ENCODE assay signal across 8 mouse cellular contexts in genomic region chr15:84168170-84169161, GRCm38 (mm10). TPM values are rescaled to one million over a fixed set of nuclear protein-coding genes. Genes with fewer than 3 reads are reported as not detected.
DNase-seq lines count a peak whose midpoint lies in the region; ATAC-seq and TF ChIP-seq lines count a peak whose summit lies in the region.

No protein-coding gene starts in this region.

- no peak for DNase-seq in testis, postnatal 10 days (ENCODE audit: low spot score)
- peak; percentile 75 to 82 for DNase-seq in cerebellum, postnatal 25 days
- DNase-seq in gastrocnemius, postnatal 14 days, result peak; percentile 36
- no peak for DNase-seq in liver, embryonic 13.5 days
- DNase-seq in spleen, postnatal 4 days (ENCODE audit: low spot score in 2 of 2), result no peak

- H3K4me1 ChIP-seq in testis, adult 2 months (ENCODE audit: control insufficient read depth, insufficient read depth, low read length), result peaks cover 10% of the 10 kb centered on the region
- no peaks in the 10 kb centered on the region; the same call in 1 of the 2 replicates for H3K4me1 ChIP-seq in intestine, postnatal 0 days (replicated peaks; ENCODE audit: control insufficient read depth, insufficient read depth, low read length)
- peaks cover 13% of the 10 kb centered on the region for H3K4me1 ChIP-seq in liver, embryonic 13.5 days (replicated peaks)
- H3K4me1 ChIP-seq in olfactory bulb, adult 2 months (ENCODE audit: control insufficient read depth, insufficient read depth, low read length), result peaks cover 11% of the 10 kb centered on the region

- intact Hi-C loops in gastrocnemius, postnatal 14 days (cut with DNase I; ENCODE audit: low total_unique reads), result no loop called here

- no peak overlapping the region for H3K27ac ChIP-seq in testis, adult 2 months (ENCODE audit: control insufficient read depth, insufficient read depth, low read depth, low read length)
- H3K27ac ChIP-seq in intestine, postnatal 0 days (ENCODE audit: low read depth, low read length), result no peak overlapping the region
- peak overlapping the region; percentile 69 for H3K27ac ChIP-seq in liver, embryonic 13.5 days
- H3K27ac ChIP-seq in olfactory bulb, adult 2 months (ENCODE audit: insufficient read depth, low read depth, low read length), result peak overlapping the region; percentile 64; the same call in 1 of the 2 replicates

- no peaks in the 10 kb centered on the region for H3K9me3 ChIP-seq in intestine, postnatal 0 days (ENCODE audit: control insufficient read depth)
- H3K9me3 ChIP-seq in liver, embryonic 13.5 days (replicated peaks), result no peaks in the 10 kb centered on the region

- no peak for TF ChIP-seq CTCF in testis, adult 2 months (IDR thresholded peaks at IDR 0.05; ENCODE audit: control insufficient read depth, insufficient read depth, insufficient replicate concordance, low read depth, low read length)
- TF ChIP-seq CTCF in intestine, postnatal 0 days (IDR thresholded peaks at IDR 0.05; ENCODE audit: low read depth), result no peak
- no peak for TF ChIP-seq CTCF in olfactory bulb, adult 2 months (IDR thresholded peaks at IDR 0.05; ENCODE audit: insufficient read depth, low read depth, low read length)

- WGBS in intestine, postnatal 0 days, result 2% methylated on average over 28 of the region's 28 CpGs
- WGBS in liver, embryonic 13.5 days (ENCODE audit: insufficient replicate concordance), result 5% methylated on average over 28 of the region's 28 CpGs
- 3% methylated on average over 28 of the region's 28 CpGs for WGBS in olfactory bulb, adult 2 months

- H3K36me3 ChIP-seq in testis, adult 2 months (ENCODE audit: control insufficient read depth, insufficient read depth, low read length), result no peaks in the 10 kb centered on the region
- H3K36me3 ChIP-seq in intestine, postnatal 0 days (ENCODE audit: control insufficient read depth, insufficient read depth), result no peaks in the 10 kb centered on the region
- 0 out of 2 replicates have a peak, but pooled peaks cover 3% of the 10 kb centered on the region for H3K36me3 ChIP-seq in liver, embryonic 13.5 days

- no peak for TF ChIP-seq POLR2A in testis, adult 2 months (IDR thresholded peaks at IDR 0.05; ENCODE audit: control insufficient read depth, low read depth, low read length)
- TF ChIP-seq POLR2A in olfactory bulb, adult 2 months (IDR thresholded peaks at IDR 0.05; ENCODE audit: insufficient read depth, low read depth, low read length), result no peak

- H3K27me3 ChIP-seq in testis, adult 2 months (ENCODE audit: control insufficient read depth, insufficient read depth, low read length), result no peaks in the 10 kb centered on the region
- peaks cover 3% of the 10 kb centered on the region; the same call in 1 of the 2 replicates for H3K27me3 ChIP-seq in intestine, postnatal 0 days (replicated peaks; ENCODE audit: control insufficient read depth, insufficient read depth, low read length)
- peaks cover 32% of the 10 kb centered on the region for H3K27me3 ChIP-seq in liver, embryonic 13.5 days

- peak overlapping the region; percentile 42; the same call in 1 of the 2 replicates for H3K9ac ChIP-seq in intestine, postnatal 0 days (ENCODE audit: low read depth, low read length)
- peak overlapping the region; percentile 67 for H3K9ac ChIP-seq in liver, embryonic 13.5 days

- ATAC-seq in intestine, postnatal 0 days, result 0 out of 2 replicates have a peak, but pooled peaks have one; percentile 15
- ATAC-seq in liver, embryonic 13.5 days (ENCODE audit: low read depth), result peak; percentile 74

- H3K4me3 ChIP-seq in testis, adult 2 months (ENCODE audit: control insufficient read depth, low read depth, low read length), result peak overlapping the region; percentile 80
- H3K4me3 ChIP-seq in intestine, postnatal 0 days (ENCODE audit: low read depth, low read length), result peak overlapping the region; percentile 44
- peak overlapping the region; percentile 59 for H3K4me3 ChIP-seq in liver, embryonic 13.5 days (replicated peaks)
- peak overlapping the region; percentile 70 for H3K4me3 ChIP-seq in olfactory bulb, adult 2 months (ENCODE audit: insufficient read depth, low read depth, low read length)

- H3K4me2 ChIP-seq in intestine, postnatal 0 days (replicated peaks; ENCODE audit: low read depth), result peak overlapping the region; percentile 91
- peak overlapping the region; percentile 77 for H3K4me2 ChIP-seq in liver, embryonic 13.5 days

RNA-seq across cellular contexts. Expression of gene Pnpla3, which starts 0.8 kb away (rescaled TPM):
- polyA plus RNA-seq in testis, adult 2 months (2012; rRNA removed), result 1.5 and 2.3 TPM in 2 replicates
- total RNA-seq in gastrocnemius, postnatal 14 days (2021), result 10 to 100 TPM in 1 of 2 experiments, 1 to 10 TPM in 1; 3.1 to 10.6 TPM
- polyA plus RNA-seq in intestine, postnatal 0 days (2015; fragmentation: Nextera tagmentation; extraction: Ambion mirVana), result 0.59 and 0.65 TPM in 2 replicates
- 1.2 and 1.4 TPM in 2 replicates for polyA plus RNA-seq in liver, embryonic 13.5 days (2015; fragmentation: Nextera tagmentation; extraction: Ambion mirVana)
- polyA plus RNA-seq in olfactory bulb, adult 2 months (2012; ENCODE audit: insufficient read depth, insufficient read length, low replicate concordance, missing spikeins), result not detected in 2 replicates

RNA-seq across cellular contexts. Expression of gene Samm50, which starts 23.6 kb away (rescaled TPM):
- 5.4 and 8.7 TPM in 2 replicates for polyA plus RNA-seq in testis, adult 2 months (2012; rRNA removed)
- total RNA-seq in gastrocnemius, postnatal 14 days (2021), result 100 to 1,000 TPM; 178 to 203 TPM
- 104 and 110 TPM in 2 replicates for polyA plus RNA-seq in intestine, postnatal 0 days (2015; fragmentation: Nextera tagmentation; extraction: Ambion mirVana)
- polyA plus RNA-seq in liver, embryonic 13.5 days (2015; fragmentation: Nextera tagmentation; extraction: Ambion mirVana), result 98.0 and 106 TPM in 2 replicates
- not detected in 2 replicates for polyA plus RNA-seq in olfactory bulb, adult 2 months (2012; ENCODE audit: insufficient read depth, insufficient read length, low replicate concordance, missing spikeins)

RNA-seq across cellular contexts. Expression of gene Pnpla5, which starts 45.5 kb away (rescaled TPM):
- not detected in 2 replicates for polyA plus RNA-seq in testis, adult 2 months (2012; rRNA removed)
- not detected for total RNA-seq in gastrocnemius, postnatal 14 days (2021)
- polyA plus RNA-seq in intestine, postnatal 0 days (2015; fragmentation: Nextera tagmentation; extraction: Ambion mirVana), result not detected in 2 replicates
- not detected in 2 replicates for polyA plus RNA-seq in liver, embryonic 13.5 days (2015; fragmentation: Nextera tagmentation; extraction: Ambion mirVana)
- not detected in 2 replicates for polyA plus RNA-seq in olfactory bulb, adult 2 months (2012; ENCODE audit: insufficient read depth, insufficient read length, low replicate concordance, missing spikeins)

Comparison
In these comparisons a context has a peak if more than half of its experiments do, and no peak if none do; other contexts are left out.
1. H3K27ac ChIP-seq: peak in liver, embryonic 13.5 days (single experiment) and olfactory bulb, adult 2 months (single experiment); none in testis, adult 2 months (single experiment) and intestine, postnatal 0 days (single experiment).
2. DNase-seq: peak in cerebellum, postnatal 25 days (2 of 2) and gastrocnemius, postnatal 14 days (single experiment); none in testis, postnatal 10 days (single experiment), liver, embryonic 13.5 days (single experiment) and spleen, postnatal 4 days (0 of 2).
3. RNA of gene Samm50, which starts 23.6 kb away (polyA plus RNA-seq): not detected in olfactory bulb, adult 2 months, 104 to 110 TPM in intestine, postnatal 0 days and 98.0 to 106 TPM in liver, embryonic 13.5 days; 5.4 to 8.7 TPM in testis, adult 2 months; every median in the first group is over 10 times any median in the second.
4. Peak in every context shown above with its lines, with median percentiles within 50 percentile points of each other: H3K4me3 ChIP-seq.